Mouse (Mus musculus) erythroblast, embryonic 14.5 days (primary cell): ENCODE data around the gene Phf24. TPM values are rescaled to one million over a fixed set of nuclear protein-coding genes. Genes with fewer than 3 reads are reported as not detected.
A peak's percentile ranks its signal among the peaks of the same experiment; 100 is the strongest.

Experiments
- H3K27me3 ChIP-seq: 2 replicates; pipeline ENCODE4 v1.6.1; 2012; ENCODE audit warnings: inconsistent platforms; ENCODE audit not compliant: control insufficient read depth
- H3K36me3 ChIP-seq: 2 replicates; pipeline ENCODE4 v1.6.1; 2012; ENCODE audit warnings: mild to moderate bottlenecking, inconsistent platforms; ENCODE audit not compliant: control insufficient read depth
- H3K4me1 ChIP-seq: 2 replicates; pipeline ENCODE4 v1.6.1; 2012; ENCODE audit warnings: inconsistent platforms; ENCODE audit not compliant: control insufficient read depth
- H3K4me3 ChIP-seq: replicated peaks from 2 replicates; pipeline ENCODE3; 2012; ENCODE audit warnings: moderate library complexity, mild to moderate bottlenecking, inconsistent platforms
- H3K9me3 ChIP-seq: 2 replicates; pipeline ENCODE4 v1.6.1; 2012; ENCODE audit warnings: low read length, inconsistent platforms, mixed read lengths; ENCODE audit not compliant: control insufficient read depth
- GATA1 ChIP-seq: IDR thresholded peaks from 2 replicates; pipeline ENCODE4 v1.6.1; 2012; ENCODE audit warnings: low read length, inconsistent platforms, mixed read lengths
- TAL1 ChIP-seq: IDR thresholded peaks from 3 replicates; pipeline ENCODE4 v1.6.1; 2012; ENCODE audit warnings: low read length, inconsistent platforms, mixed read lengths
- polyA plus RNA-seq: library from polyadenylated mRNA; stranded (reverse); fragments of >175 nt; gene quantifications from 2 replicates; pipeline ENCODE4 v1.2.3, GENCODE M21; 2012

Phf24 gene
- polyA plus RNA-seq, 1 experiment = not detected

DNA sequence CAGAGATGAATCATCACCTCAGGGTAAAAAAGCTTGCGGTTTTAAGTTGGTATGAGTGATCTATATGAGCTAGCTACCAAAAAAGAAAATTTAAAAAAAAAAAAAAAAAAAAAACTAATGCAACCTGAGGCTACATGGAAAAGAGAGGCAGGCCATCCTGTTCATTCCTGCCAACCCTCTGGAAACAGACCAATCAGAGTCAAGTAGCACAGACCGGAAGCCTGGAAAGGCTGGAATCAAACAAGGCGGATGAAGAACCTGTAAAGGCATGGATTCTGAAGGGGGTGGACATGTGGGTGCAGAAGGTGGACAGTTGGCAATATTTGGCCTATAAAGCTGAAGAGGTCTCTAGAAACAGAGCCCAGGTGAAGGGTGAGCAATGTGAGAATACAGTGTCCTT is 29.0 kb downstream of the Phf24 start:
- H3K4me3 ChIP-seq = no peak overlapping the region
- TF ChIP-seq TAL1 (no peak), GATA1 (no peak)
- H3K4me1 ChIP-seq = peaks cover 12% of the 10 kb centered on the region
- peaks cover 36% of the 10 kb centered on the region for H3K27me3 ChIP-seq
- H3K9me3 ChIP-seq = no peaks in the 10 kb centered on the region
- no peaks in the 10 kb centered on the region for H3K36me3 ChIP-seq

DNA sequence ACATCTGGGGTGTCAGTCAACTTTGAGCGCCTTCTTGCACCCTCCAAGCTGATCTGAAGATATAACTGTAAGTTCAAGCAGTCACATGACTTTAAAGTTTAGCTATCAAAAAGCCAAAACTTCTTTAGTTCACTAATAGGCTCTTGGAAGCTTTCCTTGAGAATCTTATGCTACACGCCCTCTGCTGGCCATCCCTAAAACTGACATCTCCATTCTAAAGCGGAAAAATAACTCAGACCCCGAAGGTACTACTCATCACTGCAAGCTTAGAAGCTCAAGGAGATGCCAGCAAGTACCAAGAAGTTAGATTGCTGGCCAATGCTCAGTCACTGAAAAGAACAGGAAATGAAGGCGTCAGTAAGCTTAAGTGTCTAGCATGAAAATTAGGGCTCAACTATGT is 29.5 kb downstream of the Phf24 start:
- peaks cover 12% of the 10 kb centered on the region for H3K4me1 ChIP-seq
- H3K4me3 ChIP-seq = no peak overlapping the region
- H3K27me3 ChIP-seq = peaks cover 41% of the 10 kb centered on the region
- H3K9me3 ChIP-seq = no peaks in the 10 kb centered on the region
- no peak for TF ChIP-seq TAL1
- no peak for TF ChIP-seq GATA1
- H3K36me3 ChIP-seq = no peaks in the 10 kb centered on the region

DNA sequence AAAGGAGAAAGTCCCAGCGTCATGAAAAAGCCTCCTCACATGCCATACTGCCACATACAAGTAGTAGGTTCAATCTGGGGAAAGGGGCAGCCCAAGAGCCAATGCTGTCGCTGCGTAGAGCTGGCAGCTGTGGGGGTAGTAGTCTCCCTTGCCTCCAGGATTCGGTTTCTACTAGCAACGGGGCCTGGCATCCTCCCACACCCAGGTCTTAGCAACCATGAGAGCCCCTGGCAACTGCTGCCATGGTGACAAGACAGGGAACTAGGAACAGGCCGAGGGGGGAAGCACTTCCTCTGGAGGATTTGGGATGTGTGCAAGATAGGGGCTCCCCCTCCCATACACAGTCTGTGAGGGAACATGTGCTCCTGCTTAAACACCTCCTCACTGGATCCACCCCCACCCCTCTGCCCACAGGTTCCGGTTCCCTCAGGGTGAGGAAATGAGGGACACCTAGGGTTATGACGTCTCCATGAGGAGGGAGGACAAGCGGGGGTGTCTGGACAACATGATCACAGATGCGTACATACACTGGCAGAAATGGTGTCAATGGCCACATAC is 30.4 kb downstream of the Phf24 start:
- Histone ChIP-seq H3K4me1 (peaks cover 12% of the 10 kb centered on the region), H3K4me3 (no peak overlapping the region), H3K9me3 (no peaks in the 10 kb centered on the region), H3K36me3 (no peaks in the 10 kb centered on the region), H3K27me3 (peaks cover 50% of the 10 kb centered on the region)
- no peak for TF ChIP-seq GATA1

DNA sequence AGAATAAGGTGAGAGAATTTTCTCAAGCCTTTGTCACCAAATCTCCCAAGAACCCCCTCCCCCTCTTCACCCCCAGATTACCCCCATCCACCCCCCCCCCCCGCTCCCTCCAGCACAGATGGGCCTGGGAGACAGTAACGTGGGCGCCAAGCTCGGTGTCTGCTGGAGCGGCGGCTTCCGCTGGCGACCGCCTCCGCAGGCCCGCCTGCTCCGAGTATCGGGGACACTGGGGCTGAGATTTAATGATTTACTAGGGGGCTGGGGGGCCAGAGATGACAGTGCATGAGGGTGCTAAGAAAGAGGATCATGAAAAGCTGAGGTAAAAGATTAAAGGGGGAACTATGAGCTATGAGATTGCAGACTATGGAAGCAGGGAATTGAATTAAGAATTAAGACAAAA is 32.1 kb downstream of the Phf24 start:
- Histone ChIP-seq H3K27me3 (peaks cover 51% of the 10 kb centered on the region), H3K36me3 (no peaks in the 10 kb centered on the region), H3K9me3 (no peaks in the 10 kb centered on the region), H3K4me1 (peaks cover 12% of the 10 kb centered on the region), H3K4me3 (no peak overlapping the region)
- TF ChIP-seq TAL1 (no peak), GATA1 (no peak)

DNA sequence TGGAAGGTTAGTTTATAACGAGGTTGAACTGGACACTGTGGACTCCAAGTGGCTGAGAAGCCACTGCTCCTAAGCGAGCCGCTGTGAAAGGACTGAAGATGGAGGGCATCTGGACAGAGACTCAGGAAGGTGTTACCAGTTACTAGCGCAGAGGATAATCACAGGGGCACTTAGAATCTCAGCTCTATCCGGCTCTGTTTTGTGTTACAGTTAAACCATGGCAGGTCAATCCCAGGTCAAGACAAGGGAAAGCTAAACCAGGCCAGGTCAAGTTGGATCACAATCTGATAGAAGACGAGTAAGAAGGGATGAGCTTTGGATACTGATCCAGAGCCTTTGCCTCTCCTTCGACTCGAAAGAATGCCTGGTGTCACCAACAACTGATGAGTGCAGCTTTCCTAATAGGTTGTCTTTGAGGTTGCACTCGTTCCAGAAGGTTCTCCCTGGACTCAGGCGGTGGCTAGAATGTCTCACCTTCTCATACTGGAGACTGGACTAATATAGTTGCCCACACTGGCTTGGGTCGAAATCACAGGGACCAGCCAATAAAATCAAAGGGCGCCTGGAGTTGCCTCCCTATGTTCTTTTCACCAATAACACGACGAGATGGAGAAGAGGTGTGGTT is 32.7 kb downstream of the Phf24 start:
- no peak overlapping the region for H3K4me3 ChIP-seq
- H3K36me3 ChIP-seq = no peaks in the 10 kb centered on the region
- H3K9me3 ChIP-seq = no peaks in the 10 kb centered on the region
- H3K27me3 ChIP-seq = peaks cover 51% of the 10 kb centered on the region
- H3K4me1 ChIP-seq = peaks cover 12% of the 10 kb centered on the region
- TF ChIP-seq GATA1 = no peak
- TF ChIP-seq TAL1 = no peak

DNA sequence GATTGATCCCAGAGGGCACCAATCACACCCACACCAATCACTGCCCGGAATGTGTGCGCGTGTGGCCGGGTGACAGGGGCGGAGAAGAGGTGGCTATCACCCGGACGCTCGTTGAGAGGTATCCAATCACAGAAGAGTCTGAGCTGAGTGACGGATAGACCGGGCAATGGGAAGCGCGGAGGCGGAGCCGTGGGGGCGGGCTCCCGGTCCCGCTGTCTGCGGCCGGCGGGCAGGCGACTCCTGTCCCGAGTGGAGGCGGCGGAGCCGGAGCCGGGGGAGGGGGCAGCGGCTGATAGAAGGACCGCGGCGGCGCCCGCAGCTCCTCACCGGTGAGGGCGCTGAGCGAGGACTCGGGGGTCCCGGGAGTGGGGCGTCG is 33.2 kb downstream of the Phf24 start, which contains the start of gene Dnajb5:
Dnajb5 (plus strand) TSS at position 139 of the 376 bp plus-strand sequence.
- H3K4me1 ChIP-seq = peaks cover 12% of the 10 kb centered on the region
- H3K9me3 ChIP-seq = no peaks in the 10 kb centered on the region
- H3K4me3 ChIP-seq = peak within 1 kb of the TSS; percentile 59
- peaks cover 51% of the 10 kb centered on the region for H3K27me3 ChIP-seq
- no peaks in the 10 kb centered on the region for H3K36me3 ChIP-seq
- no peak for TF ChIP-seq GATA1
- no peak for TF ChIP-seq TAL1

DNA sequence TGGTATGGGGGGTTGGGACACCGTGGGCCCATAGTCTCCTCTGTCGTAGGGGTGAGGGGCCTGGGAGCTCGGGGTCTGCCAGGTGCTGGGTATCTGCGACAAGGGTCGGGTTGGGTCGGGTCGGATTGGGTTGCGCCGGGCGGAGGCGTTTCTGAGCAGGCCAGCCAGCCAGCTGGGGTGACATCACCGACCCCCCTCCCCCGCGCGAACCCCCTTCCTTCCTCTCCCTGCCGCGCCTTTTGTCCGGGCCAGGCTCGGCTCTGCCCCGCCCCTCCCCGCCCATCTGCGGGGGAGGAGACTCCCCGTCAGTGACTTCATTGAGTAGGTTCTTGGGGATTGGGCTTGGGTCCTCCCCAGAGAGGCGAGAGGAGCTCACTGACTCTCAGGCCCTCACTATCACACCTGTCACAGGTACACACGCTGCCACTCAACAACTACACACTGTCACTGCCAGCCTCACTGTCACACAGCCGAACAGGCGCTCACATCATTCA is 33.7 kb downstream of the Phf24 start:
- Histone ChIP-seq H3K9me3 (no peaks in the 10 kb centered on the region), H3K4me3 (peak overlapping the region; percentile 59), H3K27me3 (peaks cover 51% of the 10 kb centered on the region), H3K36me3 (no peaks in the 10 kb centered on the region), H3K4me1 (peaks cover 12% of the 10 kb centered on the region)
- TF ChIP-seq TAL1 (no peak), GATA1 (no peak)

DNA sequence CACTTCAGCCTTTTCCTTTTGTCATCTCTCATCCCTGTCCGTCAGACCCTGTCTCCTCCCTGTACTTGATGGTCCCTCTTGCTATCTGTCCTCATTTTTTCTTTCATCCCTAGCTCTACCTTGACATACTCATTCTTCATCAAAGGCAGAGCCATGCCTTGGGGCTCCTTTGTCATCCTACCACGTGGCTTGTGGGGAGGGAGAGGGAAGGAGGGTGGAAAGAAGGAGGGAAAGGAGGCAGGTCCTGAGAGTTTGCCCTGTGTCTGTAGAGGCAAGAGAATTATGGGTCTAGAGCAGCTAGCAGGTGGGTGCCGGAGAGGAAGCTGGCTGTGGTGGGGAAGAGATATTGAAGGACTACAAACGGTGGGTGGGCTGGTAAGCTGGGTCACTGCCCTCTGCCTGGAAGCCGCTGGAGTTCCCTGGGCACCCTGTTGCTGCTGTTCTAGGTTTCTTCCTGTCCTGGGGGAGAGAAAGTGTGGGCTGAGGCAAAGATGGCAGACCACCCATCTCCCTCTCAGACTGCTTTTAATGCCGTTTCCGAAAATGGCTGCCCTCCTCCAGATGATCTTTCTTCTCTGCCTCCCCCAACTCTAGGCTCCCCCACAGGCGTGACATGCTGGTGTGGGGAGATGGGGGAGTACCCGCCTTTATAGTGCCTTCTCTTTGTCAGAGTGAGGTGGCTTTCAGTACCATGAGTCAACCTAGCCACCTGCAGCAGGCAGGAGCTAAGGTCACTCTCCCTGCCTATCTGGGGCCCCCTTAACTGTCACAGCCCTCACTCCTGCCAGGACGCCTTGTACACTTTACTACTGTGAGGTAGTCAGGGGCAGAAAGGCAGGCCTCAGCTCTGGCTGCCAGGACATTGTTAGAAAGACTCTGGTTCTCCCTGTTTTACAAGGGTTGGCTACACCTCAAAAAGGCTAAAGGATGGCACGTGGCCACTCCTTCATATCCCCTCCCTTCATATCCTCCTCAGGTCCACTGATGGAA is 35.0 kb downstream of the Phf24 start:
- no peak for TF ChIP-seq GATA1
- no peak for TF ChIP-seq TAL1
- peaks cover 12% of the 10 kb centered on the region for H3K4me1 ChIP-seq
- no peaks in the 10 kb centered on the region for H3K9me3 ChIP-seq
- H3K27me3 ChIP-seq = peaks cover 51% of the 10 kb centered on the region
- H3K36me3 ChIP-seq = no peaks in the 10 kb centered on the region
- no peak overlapping the region for H3K4me3 ChIP-seq

DNA sequence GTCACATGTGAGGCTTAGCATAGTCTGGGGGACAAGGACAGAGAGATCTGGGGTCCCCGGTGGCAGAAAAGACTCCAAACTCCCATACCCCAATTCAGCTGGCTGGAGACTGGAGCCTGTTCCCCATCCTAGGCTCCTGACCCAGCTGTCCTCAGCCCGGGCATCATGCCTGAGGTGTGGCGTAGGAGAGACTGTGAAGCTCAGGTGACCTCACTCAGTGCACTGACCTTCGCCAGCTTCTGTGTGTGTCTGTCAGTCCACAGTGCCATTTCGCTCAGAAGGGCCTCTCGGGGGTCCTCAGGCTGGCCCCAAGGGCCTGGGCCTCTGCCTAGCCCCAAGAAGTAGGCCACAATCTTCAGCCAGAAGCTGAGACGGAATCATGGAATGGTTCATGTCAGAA is 36.1 kb downstream of the Phf24 start:
- Histone ChIP-seq H3K4me1 (peaks cover 12% of the 10 kb centered on the region), H3K27me3 (peaks cover 41% of the 10 kb centered on the region), H3K9me3 (no peaks in the 10 kb centered on the region), H3K36me3 (no peaks in the 10 kb centered on the region; the same call in 1 of the 2 replicates), H3K4me3 (no peak overlapping the region)
- TF ChIP-seq TAL1 (no peak), GATA1 (no peak)
